Mouse (Mus musculus): Measurements from ENCODE around the gene Btg1.

The Btg1 gene

GRCm38 (mm10) chr10:96630110-96630509, 13.3 kb downstream of the Btg1 start:
- no peak for DNase-seq (ENCODE audit: low spot score in 2 of 2)

- DNase-seq (ENCODE audit: low spot score in 2 of 2): no peak
Observed at GRCm38 (mm10) chr10:96631066-96631711, 14.4 kb downstream of the Btg1 start.

- DNase-seq (ENCODE audit: low spot score in 2 of 2): no peak
Observed at GRCm38 (mm10) chr10:96632271-96633144, 15.7 kb downstream of the Btg1 start.

GRCm38 (mm10) chr10:96633145-96633516, 16.3 kb downstream of the Btg1 start:
- DNase-seq (ENCODE audit: low spot score in 2 of 2): no peak

- no peak for DNase-seq (ENCODE audit: low spot score in 2 of 2)
Observed at GRCm38 (mm10) chr10:96635472-96635871, 18.7 kb downstream of the Btg1 start.

GRCm38 (mm10) chr10:96638477-96638876, 21.7 kb downstream of the Btg1 start:
- DNase-seq (ENCODE audit: low spot score in 2 of 2): no peak

- DNase-seq (ENCODE audit: low spot score in 2 of 2): no peak
Observed at GRCm38 (mm10) chr10:96642014-96642413, 25.2 kb downstream of the Btg1 start.

- no peak for DNase-seq (ENCODE audit: low spot score in 2 of 2)
Observed at GRCm38 (mm10) chr10:96642751-96643150, 25.9 kb downstream of the Btg1 start.

- no peak for DNase-seq (ENCODE audit: low spot score in 2 of 2)
Observed at GRCm38 (mm10) chr10:96645183-96645582, 28.4 kb downstream of the Btg1 start.

- DNase-seq (ENCODE audit: low spot score in 2 of 2): peak; percentile 77 to 82
Observed at GRCm38 (mm10) chr10:96646024-96646866, 29.4 kb downstream of the Btg1 start.

- no peak for DNase-seq (ENCODE audit: low spot score in 2 of 2)
Observed at GRCm38 (mm10) chr10:96646867-96647462, 30.2 kb downstream of the Btg1 start.

- no peak for DNase-seq (ENCODE audit: low spot score in 2 of 2)
Observed at GRCm38 (mm10) chr10:96648161-96648561, 31.4 kb downstream of the Btg1 start.

GRCm38 (mm10) chr10:96649524-96649923, 32.7 kb downstream of the Btg1 start:
- DNase-seq (ENCODE audit: low spot score in 2 of 2): no peak

- DNase-seq (ENCODE audit: low spot score in 2 of 2): no peak
Observed at GRCm38 (mm10) chr10:96652372-96652771, 35.6 kb downstream of the Btg1 start.

GRCm38 (mm10) chr10:96653030-96653429, 36.2 kb downstream of the Btg1 start:
- no peak for DNase-seq (ENCODE audit: low spot score in 2 of 2)

GRCm38 (mm10) chr10:96654079-96654478, 37.3 kb downstream of the Btg1 start:
- no peak for DNase-seq (ENCODE audit: low spot score in 2 of 2)

- no peak for DNase-seq (ENCODE audit: low spot score in 2 of 2)
Observed at GRCm38 (mm10) chr10:96654576-96654975, 37.8 kb downstream of the Btg1 start.

- DNase-seq (ENCODE audit: low spot score in 2 of 2): no peak
Observed at GRCm38 (mm10) chr10:96655066-96655465, 38.3 kb downstream of the Btg1 start.

- no peak for DNase-seq (ENCODE audit: low spot score in 2 of 2)
Observed at GRCm38 (mm10) chr10:96656176-96656575, 39.4 kb downstream of the Btg1 start.

GRCm38 (mm10) chr10:96658906-96659305, 42.1 kb downstream of the Btg1 start:
- peak; percentile 24 for DNase-seq (ENCODE audit: low spot score in 2 of 2)

- DNase-seq (ENCODE audit: low spot score in 2 of 2): no peak
Observed at GRCm38 (mm10) chr10:96660280-96660985, 43.6 kb downstream of the Btg1 start.

All from right cerebral cortex, postnatal 10 days (tissue).